Mouse (Mus musculus) naive thymus-derived CD4-positive, alpha-beta T cell, adult 2 months (primary cell): ENCODE results near the gene Ankrd33.

Experiments
- DNase-seq: peaks from one replicate; pipeline ENCODE4 v3.0.0-alpha.2; 2011; ENCODE audit warnings: low read depth

The Ankrd33 gene

GRCm38 (mm10) chr15:101147115-101147909, 31.8 kb downstream of the Ankrd33 start:
- peak; percentile 41 for DNase-seq

GRCm38 (mm10) chr15:101147910-101148273, 32.3 kb downstream of the Ankrd33 start:
- DNase-seq: peak; percentile 41

GRCm38 (mm10) chr15:101148604-101149003, 33.0 kb downstream of the Ankrd33 start:
- DNase-seq: no peak

GRCm38 (mm10) chr15:101151409-101152261, 36.1 kb downstream of the Ankrd33 start:
- no peak for DNase-seq

- DNase-seq: no peak
Observed at GRCm38 (mm10) chr15:101154700-101155616, 39.4 kb downstream of the Ankrd33 start.

GRCm38 (mm10) chr15:101160128-101160527, 44.6 kb downstream of the Ankrd33 start:
- no peak for DNase-seq

GRCm38 (mm10) chr15:101160591-101160990, 45.0 kb downstream of the Ankrd33 start:
- DNase-seq: no peak

DNA sequence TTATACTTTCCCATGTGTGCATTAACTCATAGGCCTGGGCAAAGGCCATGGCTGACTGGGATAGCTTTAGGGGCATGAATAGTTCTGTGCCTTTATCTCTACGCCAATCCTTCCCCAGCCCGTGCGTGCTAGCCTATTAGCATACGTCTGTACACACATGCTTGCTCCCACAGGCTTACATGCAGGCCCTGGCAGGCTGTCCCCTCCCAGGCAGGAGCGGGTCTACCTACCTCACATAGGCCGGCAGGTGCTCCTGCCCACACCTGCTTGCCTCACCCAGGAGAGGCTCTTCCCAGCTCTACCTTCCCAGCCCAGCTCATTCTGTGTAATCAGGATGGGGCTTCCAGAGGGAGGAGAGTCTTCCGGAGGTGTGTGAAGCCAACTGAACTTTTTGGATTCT, 46.0 kb downstream of the Ankrd33 start:
- DNase-seq: no peak

GRCm38 (mm10) chr15:101163056-101163458, 47.5 kb downstream of the Ankrd33 start:
- DNase-seq: no peak

GRCm38 (mm10) chr15:101163854-101164253, 48.3 kb downstream of the Ankrd33 start:
- DNase-seq: no peak

DNA sequence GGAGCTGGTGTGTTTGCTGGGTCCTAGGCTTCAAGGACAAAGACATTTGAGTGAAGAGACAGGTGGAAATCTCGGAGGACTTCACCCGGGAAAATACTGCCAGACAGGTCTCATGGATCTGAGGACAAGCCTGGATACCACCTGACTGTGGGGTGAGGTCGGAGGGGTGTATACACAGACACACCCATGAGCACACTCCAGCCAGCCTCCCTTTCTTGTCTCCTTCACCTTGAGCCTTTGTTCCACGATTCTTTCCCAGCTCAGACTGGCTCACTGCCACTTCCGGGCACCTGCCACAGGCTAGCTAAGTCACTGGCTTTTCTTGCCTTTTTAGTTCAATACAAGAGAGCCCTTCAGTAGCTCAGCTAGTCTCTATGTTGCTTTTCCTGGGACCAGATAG, 48.7 kb downstream of the Ankrd33 start:
- no peak for DNase-seq

- no peak for DNase-seq
Observed at GRCm38 (mm10) chr15:101165658-101166437, 50.3 kb downstream of the Ankrd33 start.

- no peak for DNase-seq
Observed at GRCm38 (mm10) chr15:101167553-101167952, 52.0 kb downstream of the Ankrd33 start.
